Mouse (Mus musculus): Measurements from ENCODE around the gene Pola2.

The Pola2 gene

GRCm38 (mm10) chr19:5907275-5907674, 56.7 kb downstream of the Pola2 start:
- DNase-seq (ENCODE audit: low read depth, low spot score), result no peak

GRCm38 (mm10) chr19:5894002-5894678, 69.9 kb downstream of the Pola2 start, which contains the start of gene Tigd3:
Gene Tigd3, minus strand, starts transcription at chr19:5894149.
- DNase-seq (ENCODE audit: low read depth, low spot score), result peak; percentile 93

GRCm38 (mm10) chr19:5893282-5894001, 70.6 kb downstream of the Pola2 start:
- peak; percentile 23 for DNase-seq (ENCODE audit: low read depth, low spot score)

DNA sequence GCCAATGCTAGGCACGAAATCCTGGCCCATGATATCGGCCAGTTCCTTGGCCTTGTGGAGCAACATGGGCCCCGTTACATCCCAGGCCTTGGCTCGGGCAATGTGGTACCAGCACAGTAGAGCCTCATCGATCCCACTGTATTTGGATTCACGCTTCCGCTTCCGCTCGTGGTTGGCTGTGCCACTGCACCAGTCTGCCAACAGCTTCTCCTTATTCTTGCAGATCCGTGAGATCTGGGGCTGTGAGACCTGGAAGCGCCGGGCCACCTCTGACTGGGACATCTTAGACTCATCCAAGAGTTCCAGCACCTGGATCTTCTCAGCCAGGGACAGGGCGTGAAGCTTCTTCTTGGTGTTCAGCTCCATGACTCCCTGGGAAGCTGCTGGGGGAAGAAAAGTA, 71.3 kb downstream of the Pola2 start:
- no peak for DNase-seq (ENCODE audit: low read depth, low spot score)

DNA sequence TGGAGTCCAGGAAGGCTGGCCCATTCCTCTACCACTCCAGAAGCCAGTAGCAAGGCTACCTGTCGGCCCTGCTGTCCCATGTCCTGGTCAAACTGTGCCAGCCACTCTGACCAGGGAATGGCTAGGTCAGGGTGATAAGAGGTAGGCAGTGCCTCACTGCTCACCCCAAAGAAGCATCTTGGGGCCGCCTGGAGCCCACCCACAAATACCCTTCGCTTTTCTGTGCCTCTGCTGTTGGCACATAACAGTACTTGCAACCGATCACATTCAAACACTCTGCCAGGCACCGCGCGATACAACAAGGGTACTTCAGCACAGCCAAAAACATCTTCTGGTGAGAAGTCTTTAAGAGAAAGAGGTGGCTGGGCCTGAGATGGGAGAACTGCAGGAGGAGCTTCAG, 71.7 kb downstream of the Pola2 start:
- no peak for DNase-seq (ENCODE audit: low read depth, low spot score)

- no peak for DNase-seq (ENCODE audit: low read depth, low spot score)
Observed at GRCm38 (mm10) chr19:5891521-5892258, 72.3 kb downstream of the Pola2 start.

Data from CD4-positive, CD25-positive, alpha-beta regulatory T cell, adult 2 months (primary cell).